Mouse (Mus musculus): ENCODE data around the gene Hspbap1.
A peak's percentile ranks its signal among the peaks of the same experiment; 100 is the strongest.

The Hspbap1 gene

GRCm38 (mm10) chr16:35802163-35802562 lies 32.0 kb downstream of the Hspbap1 start:
- DNase-seq (ENCODE audit: low read depth), result no peak

- no peak for DNase-seq (ENCODE audit: low read depth)
Measured at GRCm38 (mm10) chr16:35803723-35804122, 33.5 kb downstream of the Hspbap1 start.

- no peak for DNase-seq (ENCODE audit: low read depth)
Measured at GRCm38 (mm10) chr16:35806973-35807662, 36.9 kb downstream of the Hspbap1 start.

- DNase-seq (ENCODE audit: low read depth), result no peak
Measured at GRCm38 (mm10) chr16:35807663-35807992, 37.5 kb downstream of the Hspbap1 start.

GRCm38 (mm10) chr16:35808838-35809237 lies 38.7 kb downstream of the Hspbap1 start:
- DNase-seq (ENCODE audit: low read depth), result no peak

- DNase-seq (ENCODE audit: low read depth), result no peak
Measured at GRCm38 (mm10) chr16:35813119-35813518, 42.9 kb downstream of the Hspbap1 start.

GRCm38 (mm10) chr16:35817255-35818089 lies 47.3 kb downstream of the Hspbap1 start:
- DNase-seq (ENCODE audit: low read depth), result peak; percentile 35

GRCm38 (mm10) chr16:35829999-35830398 lies 59.8 kb downstream of the Hspbap1 start:
- DNase-seq (ENCODE audit: low read depth), result no peak

- no peak for DNase-seq (ENCODE audit: low read depth)
Measured at GRCm38 (mm10) chr16:35832926-35833325, 62.8 kb downstream of the Hspbap1 start.

GRCm38 (mm10) chr16:35834653-35835052 lies 64.5 kb downstream of the Hspbap1 start:
- DNase-seq (ENCODE audit: low read depth), result no peak

- DNase-seq (ENCODE audit: low read depth), result peak; percentile 20
Measured at GRCm38 (mm10) chr16:35839680-35840079, 69.5 kb downstream of the Hspbap1 start.

- no peak for DNase-seq (ENCODE audit: low read depth)
Measured at GRCm38 (mm10) chr16:35847138-35847537, 77.0 kb downstream of the Hspbap1 start.

GRCm38 (mm10) chr16:35855846-35856245 lies 85.7 kb downstream of the Hspbap1 start:
- no peak for DNase-seq (ENCODE audit: low read depth)

- DNase-seq (ENCODE audit: low read depth), result no peak
Measured at GRCm38 (mm10) chr16:35856766-35857165, 86.6 kb downstream of the Hspbap1 start.

GRCm38 (mm10) chr16:35860236-35860635 lies 90.1 kb downstream of the Hspbap1 start:
- no peak for DNase-seq (ENCODE audit: low read depth)

GRCm38 (mm10) chr16:35862057-35862456 lies 91.9 kb downstream of the Hspbap1 start:
- DNase-seq (ENCODE audit: low read depth), result no peak

- DNase-seq (ENCODE audit: low read depth), result no peak
Measured at GRCm38 (mm10) chr16:35867726-35868125, 97.6 kb downstream of the Hspbap1 start.

- peak; percentile 10 for DNase-seq (ENCODE audit: low read depth)
Measured at GRCm38 (mm10) chr16:35869126-35869525, 99.0 kb downstream of the Hspbap1 start.

- DNase-seq (ENCODE audit: low read depth), result no peak
Measured at GRCm38 (mm10) chr16:35869656-35870055, 99.5 kb downstream of the Hspbap1 start.

- peak; percentile 8 for DNase-seq (ENCODE audit: low read depth)
Measured at GRCm38 (mm10) chr16:35870581-35871047, 100.4 kb downstream of the Hspbap1 start.

GRCm38 (mm10) chr16:35871048-35871851 lies 101.1 kb downstream of the Hspbap1 start, which contains the start of gene Parp14:
Gene Parp14, minus strand, starts transcription at chr16:35871544.
- peak; percentile 13 for DNase-seq (ENCODE audit: low read depth)

GRCm38 (mm10) chr16:35871898-35872297 lies 101.7 kb downstream of the Hspbap1 start:
- no peak for DNase-seq (ENCODE audit: low read depth)
